Mouse (Mus musculus) megakaryocyte-erythroid progenitor cell, adult 5-6 weeks (primary cell): ENCODE measurements around the gene Trim69. TPM values are rescaled to one million over a fixed set of nuclear protein-coding genes. Genes with fewer than 3 reads are reported as not detected.

Experiments
- ATAC-seq: replicated peaks from 2 replicates; pipeline ENCODE4 v1.8.0; 2016; ENCODE audit warnings: mild to moderate bottlenecking, inconsistent platforms; ENCODE audit not compliant: severe bottlenecking, poor library complexity, low FRiP score, low TSS enrichment
- total RNA-seq, 2 experiments: library from RNA; stranded (forward) in 1 of 2; stranded (reverse) in 1 of 2; fragments of 200-1000, 215-1000 nt in 1 of 2; fragments of >200 nt in 1 of 2; fragmentation: Nextera tagmentation in 1 of 2; gene quantifications; 2 replicates each; pipeline ENCODE4 v1.2.3; 2014 to 2017

Gene Trim69
- total RNA-seq, 2 experiments from 2014 or later, result 1.1 TPM; not detected in 1

GRCm38 (mm10) chr2:122149716-122150115 lies 10.8 kb upstream of the Trim69 start:
- no peak for ATAC-seq

GRCm38 (mm10) chr2:122151221-122151620 lies 9.3 kb upstream of the Trim69 start:
- ATAC-seq, result no peak

GRCm38 (mm10) chr2:122152850-122153249 lies 7.7 kb upstream of the Trim69 start:
- ATAC-seq, result no peak

GRCm38 (mm10) chr2:122153681-122154365 lies 6.7 kb upstream of the Trim69 start:
- ATAC-seq, result no peak

DNA sequence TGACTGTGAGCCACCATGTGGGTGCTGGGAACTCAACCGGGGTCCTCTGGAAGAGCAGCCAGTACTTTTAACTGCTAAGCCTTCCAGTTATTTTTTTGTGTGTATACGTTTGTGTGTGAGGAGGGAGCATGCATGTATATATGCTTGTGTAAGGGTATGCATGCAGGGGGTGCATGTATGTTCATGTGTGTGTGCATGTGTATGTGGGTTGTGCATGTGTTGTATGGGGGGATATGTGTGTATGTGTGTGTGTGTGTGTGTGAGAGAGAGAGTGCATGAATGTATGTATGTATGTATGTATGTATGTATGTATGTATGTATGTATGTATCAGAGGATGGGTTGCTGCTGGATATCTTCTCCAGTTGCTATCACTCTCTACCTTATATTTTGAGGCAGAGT lies 6.0 kb upstream of the Trim69 start:
- ATAC-seq, result no peak

GRCm38 (mm10) chr2:122155292-122155691 lies 5.2 kb upstream of the Trim69 start:
- no peak for ATAC-seq

DNA sequence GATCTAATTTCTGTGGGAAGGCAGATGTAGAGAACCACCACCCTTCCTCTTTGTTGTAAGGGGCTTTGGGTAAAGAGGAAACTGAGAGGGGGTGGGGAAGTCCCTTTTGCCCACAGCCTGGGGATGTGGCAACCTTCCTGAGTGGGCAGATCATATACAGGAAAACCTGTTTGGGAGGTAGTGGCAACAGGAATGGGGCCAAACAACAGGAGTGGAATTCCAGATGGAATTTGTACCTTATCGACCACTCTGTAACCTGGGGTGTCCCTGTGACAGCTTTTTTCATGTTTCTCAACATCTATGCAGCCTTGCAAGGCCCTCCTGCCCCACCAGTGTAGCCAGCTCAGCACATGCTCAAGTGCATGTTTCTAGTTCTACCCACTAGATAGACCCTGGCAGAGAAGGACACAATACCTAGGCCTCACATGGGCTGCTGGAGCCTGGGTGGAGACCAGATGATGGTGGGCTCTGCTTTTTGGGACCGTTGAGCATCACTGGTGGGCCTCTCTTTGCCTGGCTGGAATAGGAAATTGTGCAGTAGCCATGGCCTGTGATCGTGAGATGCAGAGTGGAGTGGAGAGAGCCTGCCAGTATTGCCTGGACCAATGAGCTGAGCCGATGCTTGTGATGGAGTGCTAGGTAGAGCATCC lies 4.3 kb upstream of the Trim69 start:
- no peak for ATAC-seq

DNA sequence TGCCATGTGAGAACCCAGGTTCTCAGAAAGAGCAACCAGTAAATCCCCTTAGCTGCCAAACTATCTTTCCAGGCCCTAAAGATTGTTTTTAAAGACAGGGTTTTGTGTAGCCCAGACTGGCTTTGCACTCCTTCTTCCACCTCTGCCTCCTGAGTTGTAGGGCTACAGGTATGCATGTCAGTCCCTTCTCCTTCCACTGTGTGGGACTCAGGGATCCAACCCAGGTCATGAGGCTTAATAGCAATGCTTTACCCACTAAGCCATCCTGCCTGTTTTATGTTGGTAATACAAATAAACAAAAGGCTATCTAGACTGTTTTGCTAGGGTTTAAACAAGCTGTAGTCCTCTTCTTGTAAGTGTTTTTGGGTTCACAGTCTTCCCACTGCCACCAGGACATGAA lies 2.9 kb upstream of the Trim69 start:
- ATAC-seq, result no peak

- ATAC-seq, result no peak
These were observed 2.1 kb upstream of the Trim69 start for GRCm38 (mm10) chr2:122158362-122158802.

GRCm38 (mm10) chr2:122159667-122160066 lies 833 bp upstream of the Trim69 start:
- no peak for ATAC-seq

DNA sequence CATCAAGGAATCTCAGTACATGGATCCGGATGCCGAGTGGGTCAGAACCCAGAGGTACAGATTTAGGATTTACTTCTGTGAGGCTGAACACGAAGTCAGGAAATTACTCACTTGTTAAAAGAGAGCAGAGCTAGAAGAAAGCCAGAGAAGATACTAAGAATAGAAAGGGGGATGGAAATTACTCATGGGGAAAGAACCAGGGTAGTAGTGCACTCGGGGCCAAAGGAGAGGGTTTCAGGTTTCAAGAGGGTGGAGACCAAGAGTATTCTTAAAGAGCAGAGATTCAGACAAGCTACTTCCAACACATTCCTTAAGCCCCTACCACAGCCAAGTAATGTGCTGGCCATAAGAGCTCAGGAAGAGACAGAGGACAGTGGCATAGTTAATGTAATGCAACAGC lies 1.0 kb downstream of the Trim69 start:
- ATAC-seq, result no peak

GRCm38 (mm10) chr2:122162529-122162928 lies 2.0 kb downstream of the Trim69 start:
- no peak for ATAC-seq

- peak; percentile 31; the same call in 1 of the 2 replicates for ATAC-seq
These were observed 3.1 kb downstream of the Trim69 start for GRCm38 (mm10) chr2:122163430-122164195.

DNA sequence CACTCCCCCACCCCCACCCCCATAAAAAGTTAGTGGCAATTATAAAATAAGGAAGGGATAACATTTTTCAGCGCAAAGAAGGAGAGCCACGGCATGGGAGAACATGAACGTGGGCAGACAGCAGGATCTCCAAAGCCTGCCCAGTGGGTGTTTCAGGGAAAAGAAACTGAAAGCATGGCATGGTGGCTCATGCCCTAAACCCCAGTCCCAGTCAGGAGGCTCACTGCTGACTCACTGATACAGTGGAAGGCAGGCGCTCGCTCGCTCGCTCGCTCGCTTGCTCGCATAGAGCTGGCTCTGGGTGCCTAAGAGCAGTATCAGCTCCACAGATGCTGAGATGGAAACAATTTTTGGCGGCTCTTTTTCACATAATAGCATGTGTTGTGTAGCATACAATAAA lies 3.8 kb downstream of the Trim69 start:
- ATAC-seq, result peak; percentile 87

DNA sequence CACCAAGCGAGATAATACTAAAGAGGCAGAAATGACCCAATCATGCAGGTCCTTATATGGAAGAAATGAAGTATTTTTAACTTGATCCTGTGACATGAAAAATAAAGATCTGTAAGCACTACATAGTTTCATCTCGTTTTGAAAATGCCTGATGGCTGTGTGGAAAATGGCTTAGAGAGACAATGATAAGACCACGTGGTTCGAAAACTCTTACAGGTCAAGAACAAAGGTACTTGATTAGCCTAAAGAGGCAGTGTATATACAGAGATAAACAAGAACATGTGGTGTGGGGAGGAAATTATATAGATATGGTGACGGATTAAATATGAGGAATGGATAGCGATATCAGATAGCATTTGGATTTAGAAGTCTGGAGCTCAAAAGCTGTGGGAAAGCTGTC lies 10.8 kb downstream of the Trim69 start:
- no peak for ATAC-seq

- ATAC-seq, result no peak
These were observed 11.7 kb downstream of the Trim69 start for GRCm38 (mm10) chr2:122172188-122172587.

GRCm38 (mm10) chr2:122180051-122180822 lies 19.7 kb downstream of the Trim69 start:
- no peak for ATAC-seq

- no peak for ATAC-seq
These were observed 24.6 kb downstream of the Trim69 start for GRCm38 (mm10) chr2:122185086-122185485.

- ATAC-seq, result no peak
These were observed 25.6 kb downstream of the Trim69 start, which contains the start of the genes Patl2 and Terb2 for GRCm38 (mm10) chr2:122186106-122186505. TSS of gene Patl2 (minus strand) at chr2:122186189. TSS of gene Terb2 (plus strand) at chr2:122186272.

GRCm38 (mm10) chr2:122186751-122187150 lies 26.3 kb downstream of the Trim69 start:
- ATAC-seq, result no peak
